Mouse (Mus musculus) brain, embryonic 14.5 days (tissue): ENCODE results near the gene Phgr1. TPM values are rescaled to one million over a fixed set of nuclear protein-coding genes. Genes with fewer than 3 reads are reported as not detected.

Experiments
- DNase-seq: peaks from one replicate; pipeline ENCODE4 v3.0.0-alpha.2; 2011; ENCODE audit warnings: low read depth
- CTCF ChIP-seq: fragments of 200-500 bp; IDR thresholded peaks from 2 replicates; pipeline ENCODE4 v1.5.1; 2012; ENCODE audit warnings: inconsistent platforms, mild to moderate bottlenecking, moderate library complexity, borderline replicate concordance; ENCODE audit not compliant: insufficient read depth, insufficient read length; ENCODE audit errors: extremely low read depth
- POLR2A ChIP-seq: fragments of 200-500 bp; IDR thresholded peaks from 2 replicates; pipeline ENCODE4 v1.6.1; 2012; ENCODE audit warnings: mild to moderate bottlenecking, inconsistent platforms, borderline replicate concordance; ENCODE audit not compliant: poor library complexity, insufficient read depth, insufficient read length, severe bottlenecking; ENCODE audit errors: extremely low read depth
- polyA plus RNA-seq: library from polyadenylated mRNA; depleted of rRNA; stranded (reverse); fragments of >200 nt; gene quantifications from 2 replicates; pipeline ENCODE4 v1.2.3, GENCODE M21; 2012

Phgr1 gene
- polyA plus RNA-seq, 1 experiment = not detected

- no peak for DNase-seq
- no peak for TF ChIP-seq POLR2A
- TF ChIP-seq CTCF = no peak
Observed at GRCm38 (mm10) chr2:118766041-118767033, 6.2 kb upstream of the Phgr1 start.

- no peak for DNase-seq
- TF ChIP-seq CTCF (no peak), POLR2A (no peak)
Observed at GRCm38 (mm10) chr2:118774536-118774935, 2.0 kb downstream of the Phgr1 start.

- DNase-seq = peak; percentile 57
- no peak for TF ChIP-seq CTCF
- TF ChIP-seq POLR2A = no peak
Observed at GRCm38 (mm10) chr2:118775396-118775795, 2.8 kb downstream of the Phgr1 start.

GRCm38 (mm10) chr2:118775846-118776245, 3.3 kb downstream of the Phgr1 start:
- TF ChIP-seq CTCF (no peak), POLR2A (no peak)
- peak; percentile 83 for DNase-seq

GRCm38 (mm10) chr2:118776295-118776694, 3.7 kb downstream of the Phgr1 start:
- DNase-seq = no peak
- no peak for TF ChIP-seq POLR2A
- TF ChIP-seq CTCF = no peak

GRCm38 (mm10) chr2:118778418-118778817, 5.8 kb downstream of the Phgr1 start:
- TF ChIP-seq POLR2A = no peak
- TF ChIP-seq CTCF = no peak
- no peak for DNase-seq

- TF ChIP-seq POLR2A (no peak), CTCF (no peak)
- peak; percentile 47 for DNase-seq
Observed at GRCm38 (mm10) chr2:118779065-118779464, 6.5 kb downstream of the Phgr1 start.

GRCm38 (mm10) chr2:118779504-118780480, 7.2 kb downstream of the Phgr1 start, which contains the start of gene Disp2:
Disp2 (plus strand) TSS chr2:118779719.
- peak; percentile 98 for DNase-seq
- TF ChIP-seq CTCF (peak; percentile 29; the same call in 1 of the 2 replicates), POLR2A (peak; percentile 53; the same call in 1 of the 2 replicates)

- no peak for TF ChIP-seq CTCF
- TF ChIP-seq POLR2A = no peak
- no peak for DNase-seq
Observed at GRCm38 (mm10) chr2:118781115-118781514, 8.5 kb downstream of the Phgr1 start.

- DNase-seq = no peak
- no peak for TF ChIP-seq CTCF
- no peak for TF ChIP-seq POLR2A
Observed at GRCm38 (mm10) chr2:118782303-118782702, 9.7 kb downstream of the Phgr1 start.

- no peak for TF ChIP-seq CTCF
- TF ChIP-seq POLR2A = no peak
- DNase-seq = no peak
Observed at GRCm38 (mm10) chr2:118783093-118783492, 10.5 kb downstream of the Phgr1 start.
